Mouse (Mus musculus) heart, embryonic 16.5 days (tissue): ENCODE data around the gene Mepce. TPM values are rescaled to one million over a fixed set of nuclear protein-coding genes. Genes with fewer than 3 reads are reported as not detected.
A peak's percentile ranks its signal among the peaks of the same experiment; 100 is the strongest.

Experiments
- ATAC-seq: fragments of 200-750 bp; cut with Nextera tagmentation; replicated peaks from 2 replicates; pipeline ENCODE4 v1.8.0; 2017; ENCODE audit warnings: moderate number of reproducible peaks; ENCODE audit not compliant: insufficient read depth, low FRiP score; ENCODE audit errors: extremely low read depth
- H3K27ac ChIP-seq: fragments of 300-500 bp; sonication (generic); 2 replicates; pipeline ENCODE4 v1.5.1; 2014; ENCODE audit warnings: mild to moderate bottlenecking, low read length, control low read depth, moderate library complexity
- H3K27me3 ChIP-seq: fragments of 300-500 bp; sonication (generic); 2 replicates; pipeline ENCODE4 v1.6.1; 2014; ENCODE audit warnings: low read length, mixed read lengths; ENCODE audit not compliant: control insufficient read depth, insufficient read depth
- H3K36me3 ChIP-seq: fragments of 300-500 bp; sonication (generic); 2 replicates; pipeline ENCODE4 v1.6.1; 2014; ENCODE audit not compliant: control insufficient read depth, insufficient read depth
- H3K4me1 ChIP-seq: fragments of 300-500 bp; sonication (generic); 2 replicates; pipeline ENCODE4 v1.6.1; 2014; ENCODE audit warnings: low read length, mixed read lengths; ENCODE audit not compliant: control insufficient read depth, insufficient read depth
- H3K4me2 ChIP-seq: fragments of 300-500 bp; sonication (generic); 2 replicates; pipeline ENCODE4 v1.6.1; 2014; ENCODE audit warnings: low read depth, mild to moderate bottlenecking, control low read depth, low read length
- H3K4me3 ChIP-seq: fragments of 300-500 bp; sonication (generic); 2 replicates; pipeline ENCODE4 v1.5.1; 2014; ENCODE audit warnings: mild to moderate bottlenecking, control low read depth, low read length
- H3K9ac ChIP-seq: fragments of 300-500 bp; sonication (generic); 2 replicates; pipeline ENCODE4 v1.6.1; 2014; ENCODE audit warnings: low read length, control low read depth
- H3K9me3 ChIP-seq: fragments of 300-500 bp; sonication (generic); replicated peaks from 2 replicates; pipeline ENCODE4 v1.6.1; 2016; ENCODE audit warnings: low read length; ENCODE audit not compliant: control insufficient read depth
- WGBS: fragments of 180-500 bp; shearing (Covaris S2); extraction: QIAGEN DNeasy Blood & Tissue Kit; methylation state at CpG from one replicate; pipeline ENCODE4 v1.1.7; 2014; 5-methylcytosine and 5-hydroxymethylcytosine counted together
- polyA plus RNA-seq: library from polyadenylated mRNA; unstranded; fragments of >200 nt; fragmentation: Nextera tagmentation; extraction: Ambion mirVana; gene quantifications from 2 replicates; pipeline ENCODE4 v1.2.1, GENCODE M21; 2015

Mepce gene
- polyA plus RNA-seq, 1 experiment from 2014 or later, result 5.6 TPM

DNA sequence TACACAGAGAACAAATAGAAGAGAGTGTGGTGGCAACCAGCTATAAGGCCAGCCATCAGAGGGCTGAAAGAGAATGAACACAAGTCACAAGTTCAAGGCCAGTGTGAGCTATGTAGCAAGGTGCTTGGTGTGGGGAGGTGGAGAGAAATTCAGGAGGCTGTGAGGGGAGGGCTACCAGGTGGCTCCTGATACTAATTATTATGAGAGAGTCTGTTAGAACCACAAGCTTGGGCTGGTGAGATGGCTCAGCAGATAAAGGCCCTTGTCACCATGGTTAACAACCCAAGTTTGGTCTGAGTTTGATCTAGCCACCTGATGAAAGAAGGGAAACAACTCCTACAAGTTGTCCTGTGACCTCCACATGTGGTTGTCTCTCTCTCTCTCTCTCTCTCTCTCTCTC is 14.7 kb downstream of the Mepce start:
- Histone ChIP-seq H3K4me2 (no peak overlapping the region), H3K27me3 (no peaks in the 10 kb centered on the region), H3K4me3 (no peak overlapping the region), H3K36me3 (no peaks in the 10 kb centered on the region), H3K27ac (no peak overlapping the region), H3K4me1 (peaks cover 13% of the 10 kb centered on the region), H3K9ac (no peak overlapping the region), H3K9me3 (no peaks in the 10 kb centered on the region)
- ATAC-seq, result no peak

DNA sequence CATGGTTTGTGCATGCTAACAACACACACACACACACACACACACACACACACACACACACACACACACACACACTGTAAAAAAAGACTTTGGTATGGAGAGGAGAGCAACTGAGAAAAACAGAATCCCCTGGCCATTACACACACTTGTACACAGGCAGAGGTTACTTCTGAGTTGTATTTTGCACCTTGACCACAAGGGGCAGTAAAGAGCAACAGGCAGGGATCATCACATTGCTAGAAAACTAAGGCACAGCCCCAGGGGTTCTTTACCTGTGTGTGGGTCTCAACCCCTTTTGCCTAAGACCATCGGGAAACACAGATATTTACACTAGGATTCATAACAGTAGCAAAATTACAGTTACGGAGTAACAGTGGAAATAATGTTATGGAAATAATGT is 16.7 kb downstream of the Mepce start:
- Histone ChIP-seq H3K4me2 (no peak overlapping the region), H3K27ac (no peak overlapping the region), H3K4me3 (no peak overlapping the region), H3K4me1 (0 out of 2 replicates have a peak, but pooled peaks cover 2% of the 10 kb centered on the region), H3K9me3 (peaks cover 4% of the 10 kb centered on the region), H3K36me3 (peaks cover 3% of the 10 kb centered on the region), H3K9ac (no peak overlapping the region), H3K27me3 (no peaks in the 10 kb centered on the region)
- WGBS, result 42% methylated on average over 2 of the region's 2 CpGs
- ATAC-seq, result 0 out of 2 replicates have a peak, but pooled peaks have one; percentile 32

DNA sequence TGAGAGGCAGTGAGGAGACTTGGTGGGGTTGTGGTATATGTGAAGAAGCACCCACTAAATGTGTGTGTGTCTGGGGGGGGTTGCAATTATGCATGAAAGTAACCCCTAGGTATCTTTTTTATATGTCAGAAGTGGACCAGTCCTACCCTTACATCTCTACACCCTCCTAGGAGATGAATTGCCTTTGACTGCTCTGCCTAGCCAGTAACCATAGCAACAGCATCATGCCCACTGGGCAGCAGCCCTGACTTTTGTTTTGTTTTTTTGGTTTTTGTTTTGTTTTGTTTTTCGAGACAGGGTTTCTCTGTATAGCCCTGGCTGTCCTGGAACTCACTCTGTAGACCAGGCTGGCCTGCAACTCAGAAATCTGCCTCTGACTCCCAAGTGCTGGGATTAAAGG is 19.0 kb downstream of the Mepce start:
- ATAC-seq, result no peak
- H3K36me3 ChIP-seq, result peaks cover 3% of the 10 kb centered on the region
- H3K27me3 ChIP-seq, result no peaks in the 10 kb centered on the region
- no peak overlapping the region for H3K4me3 ChIP-seq
- no peak overlapping the region for H3K4me2 ChIP-seq
- 0 out of 2 replicates have a peak, but pooled peaks cover 2% of the 10 kb centered on the region for H3K4me1 ChIP-seq
- WGBS, result 71% methylated on average over 1 of the region's 1 CpGs
- no peak overlapping the region for H3K27ac ChIP-seq
- peaks cover 4% of the 10 kb centered on the region for H3K9me3 ChIP-seq
- no peak overlapping the region for H3K9ac ChIP-seq

DNA sequence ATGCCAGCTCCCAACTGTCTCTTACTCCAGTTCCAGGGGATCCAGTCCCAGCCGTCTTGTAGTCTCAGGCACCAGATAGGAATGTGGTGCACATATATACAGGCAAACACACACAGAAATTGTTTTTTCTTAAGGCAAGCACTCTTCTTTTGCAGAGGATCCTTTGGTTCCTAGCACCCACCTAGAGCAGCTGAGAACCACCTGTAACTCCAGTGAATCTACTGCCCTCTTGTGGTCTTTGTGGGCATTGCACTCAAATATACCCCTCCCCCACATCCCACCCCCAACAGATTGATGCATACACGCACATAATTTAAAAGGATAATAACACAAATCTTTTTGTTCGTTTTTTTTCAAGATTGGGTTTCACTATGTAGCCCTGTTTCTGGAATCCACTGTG is 21.2 kb downstream of the Mepce start:
- Histone ChIP-seq H3K4me3 (no peak overlapping the region), H3K9ac (no peak overlapping the region), H3K27me3 (no peaks in the 10 kb centered on the region), H3K4me2 (no peak overlapping the region), H3K36me3 (peaks cover 5% of the 10 kb centered on the region), H3K4me1 (0 out of 2 replicates have a peak, but pooled peaks cover 2% of the 10 kb centered on the region), H3K9me3 (peaks cover 4% of the 10 kb centered on the region), H3K27ac (no peak overlapping the region)
- no peak for ATAC-seq
- WGBS, result 66% methylated on average over 3 of the region's 3 CpGs

DNA sequence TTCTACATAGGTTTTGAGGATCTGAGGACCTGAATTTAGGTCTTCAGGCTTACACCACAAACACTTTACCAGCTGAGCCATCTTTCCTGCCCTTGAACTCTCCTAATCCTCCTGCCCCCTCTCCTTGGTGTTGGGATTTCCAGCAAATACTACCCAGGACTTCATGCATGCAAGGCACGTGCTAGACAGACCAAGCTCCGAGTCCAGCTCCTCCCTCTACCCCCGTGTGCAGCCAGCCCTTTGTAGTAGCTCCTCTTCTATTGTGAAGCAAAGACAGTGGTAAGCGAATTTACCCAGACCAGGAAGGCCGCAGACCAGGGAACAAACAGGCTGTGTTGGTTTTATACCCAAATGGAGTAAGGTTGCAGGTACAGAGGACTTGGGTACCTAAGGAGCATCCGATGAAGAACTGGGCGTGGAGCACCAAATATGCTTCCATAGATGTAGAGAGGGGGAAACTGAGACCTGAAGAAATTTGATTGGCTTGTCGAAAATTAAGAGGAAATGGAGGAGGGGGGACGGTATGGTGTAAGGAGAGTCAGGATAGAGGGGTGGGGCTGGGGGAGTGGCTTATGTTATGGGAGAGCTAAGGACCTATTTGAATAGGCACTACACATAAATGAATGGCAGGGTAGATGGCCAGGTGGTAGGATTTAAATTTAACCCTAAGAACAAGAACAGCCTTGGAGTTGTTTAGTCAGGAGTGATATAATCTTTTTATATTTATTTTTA is 22.7 kb downstream of the Mepce start:
- no peaks in the 10 kb centered on the region for H3K27me3 ChIP-seq
- no peak overlapping the region for H3K27ac ChIP-seq
- peaks cover 4% of the 10 kb centered on the region for H3K9me3 ChIP-seq
- no peak overlapping the region for H3K9ac ChIP-seq
- H3K4me2 ChIP-seq, result no peak overlapping the region
- no peak for ATAC-seq
- H3K4me3 ChIP-seq, result no peak overlapping the region
- peaks cover 7% of the 10 kb centered on the region for H3K4me1 ChIP-seq
- 62% methylated on average over 9 of the region's 9 CpGs for WGBS
- peaks cover 5% of the 10 kb centered on the region for H3K36me3 ChIP-seq

DNA sequence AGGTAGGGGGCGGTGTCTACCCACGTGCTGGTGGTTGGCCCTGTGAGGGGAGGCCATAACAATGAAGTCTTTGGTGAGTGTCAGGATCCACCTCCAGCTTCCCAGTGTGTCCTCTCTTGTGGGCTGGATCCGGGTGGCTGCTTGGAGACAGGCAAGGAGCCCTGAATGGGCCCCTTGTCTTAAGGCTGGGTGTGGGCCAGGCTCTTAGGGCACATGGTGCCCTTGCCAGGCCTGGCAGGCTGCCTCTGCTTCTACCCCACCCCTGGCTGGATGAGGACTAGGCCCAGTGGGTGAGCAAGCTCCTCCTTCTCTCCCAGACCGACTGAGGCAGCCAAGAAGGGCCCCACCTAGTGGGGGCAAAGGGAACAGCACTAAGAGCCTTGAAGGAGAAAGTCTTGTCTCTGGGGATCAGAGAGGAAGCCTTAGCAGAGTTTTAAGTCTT is 27.5 kb downstream of the Mepce start:
- 39% methylated on average over 4 of the region's 4 CpGs for WGBS

DNA sequence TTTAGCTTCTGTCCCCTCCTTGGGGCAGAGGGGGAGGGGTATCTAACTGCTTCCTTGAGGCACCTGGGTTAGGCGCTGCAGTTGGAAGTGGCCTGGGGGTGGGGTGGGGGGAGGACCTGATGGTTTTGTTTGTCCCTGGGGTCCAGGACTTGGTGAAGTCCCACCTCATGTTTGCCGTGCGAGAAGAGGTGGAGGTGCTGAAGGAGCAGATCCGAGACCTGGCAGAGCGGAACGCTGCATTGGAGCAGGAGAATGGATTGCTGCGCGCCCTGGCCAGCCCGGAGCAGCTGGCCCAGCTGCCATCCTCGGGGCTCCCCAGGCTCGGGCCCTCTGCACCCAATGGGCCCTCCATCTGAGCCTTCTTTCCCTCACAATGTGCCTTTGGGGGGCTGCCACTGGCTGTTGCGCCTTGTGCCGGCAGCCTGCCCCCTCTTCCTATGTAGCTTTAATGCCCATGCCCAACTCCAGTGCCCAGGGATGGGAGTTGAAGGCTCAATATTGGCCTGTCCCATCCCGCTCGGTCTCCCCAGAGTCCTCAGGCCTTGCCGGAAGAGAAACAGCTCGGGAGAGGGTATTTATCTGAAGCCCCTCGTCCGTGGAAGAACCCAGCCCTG is 28.4 kb downstream of the Mepce start:
- H3K4me3 ChIP-seq, result no peak overlapping the region
- no peak overlapping the region; the same call in 1 of the 2 replicates for H3K27ac ChIP-seq
- 90% methylated on average over 19 of the region's 19 CpGs for WGBS
- H3K9me3 ChIP-seq, result no peaks in the 10 kb centered on the region
- H3K4me1 ChIP-seq, result peaks cover 32% of the 10 kb centered on the region
- peaks cover 17% of the 10 kb centered on the region for H3K36me3 ChIP-seq
- H3K27me3 ChIP-seq, result no peaks in the 10 kb centered on the region
- no peak overlapping the region for H3K9ac ChIP-seq
- no peak for ATAC-seq
- no peak overlapping the region for H3K4me2 ChIP-seq

More for the DNA sequence above, 27.5 kb downstream of the Mepce start:
- Histone ChIP-seq H3K27me3 (no peaks in the 10 kb centered on the region), H3K9me3 (no peaks in the 10 kb centered on the region), H3K4me3 (no peak overlapping the region), H3K36me3 (peaks cover 17% of the 10 kb centered on the region), H3K27ac (peak overlapping the region; percentile 37; the same call in 1 of the 2 replicates), H3K4me1 (peaks cover 32% of the 10 kb centered on the region), H3K4me2 (no peak overlapping the region), H3K9ac (0 out of 2 replicates have a peak overlapping the region, but pooled peaks have one; percentile 11)
- ATAC-seq, result peak; percentile 49

DNA sequence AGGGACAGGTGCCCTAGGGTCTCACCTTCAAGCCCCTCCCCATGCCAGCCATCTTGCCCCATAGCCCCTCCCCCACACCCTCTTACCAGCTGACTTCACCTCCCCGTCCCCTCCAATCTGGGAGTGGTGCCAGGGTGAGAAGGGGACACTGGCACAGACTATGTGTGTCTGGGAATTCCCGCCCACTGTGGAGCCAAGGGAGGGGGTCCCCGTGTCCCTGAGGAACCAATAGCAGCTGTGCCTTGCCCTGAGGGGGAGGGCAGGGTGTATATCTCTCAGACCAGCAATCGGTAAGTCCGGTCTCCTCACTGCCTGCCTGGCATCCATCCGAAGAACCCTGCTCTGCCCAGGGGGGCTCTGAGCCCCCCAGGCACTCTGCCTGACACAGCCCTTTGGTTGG is 29.6 kb downstream of the Mepce start:
- ATAC-seq, result peak; percentile 72
- peaks cover 17% of the 10 kb centered on the region for H3K36me3 ChIP-seq

More for the DNA sequence above, 29.6 kb downstream of the Mepce start:
- Histone ChIP-seq H3K27me3 (no peaks in the 10 kb centered on the region), H3K27ac (peak overlapping the region; percentile 61), H3K4me3 (no peak overlapping the region), H3K4me2 (0 out of 2 replicates have a peak overlapping the region, but pooled peaks have one; percentile 13), H3K4me1 (peaks cover 40% of the 10 kb centered on the region), H3K9ac (peak overlapping the region; percentile 46), H3K9me3 (no peaks in the 10 kb centered on the region)
- 58% methylated on average over 6 of the region's 6 CpGs for WGBS
